Mouse (Mus musculus) megakaryocyte, adult 5-6 weeks (primary cell): ENCODE measurements at regions not wholly inside any gene's neighbourhood (a gene's known extent, or its start where the extent isn't known, plus 50 kb on each side); places are given as distances from the start of the nearest gene placed in this dataset.

ENCODE experiments used
- ATAC-seq: 2 replicates; pipeline ENCODE4 v1.8.0; 2016; ENCODE audit warnings: mild to moderate bottlenecking, inconsistent platforms; ENCODE audit not compliant: poor library complexity, severe bottlenecking

DNA sequence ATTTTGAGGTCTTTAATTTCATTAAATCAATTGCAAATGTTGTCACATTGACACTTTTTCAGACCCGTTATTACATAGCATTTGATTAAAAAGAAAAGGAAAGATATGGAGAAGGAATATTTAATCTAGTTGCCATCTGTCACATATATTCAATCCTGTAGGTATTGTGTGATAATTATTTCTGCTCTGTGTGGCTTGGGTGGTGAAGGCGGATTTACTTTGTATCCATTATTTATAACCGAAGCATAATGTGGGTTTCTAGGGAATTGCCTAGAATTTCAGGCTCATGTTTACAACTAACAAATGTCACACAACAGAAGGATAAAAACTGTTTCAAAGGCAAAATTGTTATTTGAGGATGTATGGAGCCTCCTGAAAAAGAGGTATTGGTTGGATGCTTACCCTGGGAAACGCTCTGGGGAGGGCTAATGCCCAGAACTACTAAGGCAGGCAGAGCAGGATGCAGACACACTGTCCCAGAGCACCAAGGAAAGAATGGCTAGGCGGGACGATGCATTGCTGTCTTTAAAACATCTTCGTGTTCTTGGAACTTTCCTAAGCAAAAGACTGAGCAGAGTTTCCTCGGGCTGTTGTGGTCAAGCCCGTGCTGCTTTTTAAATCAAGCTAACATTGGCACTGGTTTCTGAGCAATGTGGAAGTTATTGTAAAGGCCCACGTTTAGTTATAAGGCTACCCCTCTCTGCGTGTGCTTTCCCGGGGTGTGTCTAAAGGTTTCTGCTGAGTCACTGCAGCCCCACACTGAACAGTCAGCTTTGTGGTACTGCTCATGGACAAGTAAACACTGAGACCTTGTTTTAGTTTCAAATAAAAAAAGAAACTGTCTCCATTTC is 105.8 kb upstream of the Sgk1 start:
- peak; percentile 43; the same call in 1 of the 2 replicates for ATAC-seq

DNA sequence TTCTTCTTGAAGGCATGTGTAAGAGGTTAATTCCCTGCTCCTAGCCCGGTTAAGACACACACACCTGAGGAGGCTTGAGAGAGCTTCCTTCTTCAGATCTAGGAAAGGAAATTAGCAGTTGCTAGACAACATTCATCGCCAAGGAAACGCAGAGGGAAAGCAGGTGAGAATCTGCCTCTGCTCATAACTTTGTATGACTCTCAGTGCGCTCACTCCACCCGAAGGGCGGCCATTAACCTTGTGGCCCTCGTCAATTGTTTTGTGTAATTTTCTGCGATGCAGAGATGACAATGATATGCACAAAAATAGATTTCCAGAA is 105.3 kb upstream of the Sgk1 start:
- ATAC-seq = no peak

DNA sequence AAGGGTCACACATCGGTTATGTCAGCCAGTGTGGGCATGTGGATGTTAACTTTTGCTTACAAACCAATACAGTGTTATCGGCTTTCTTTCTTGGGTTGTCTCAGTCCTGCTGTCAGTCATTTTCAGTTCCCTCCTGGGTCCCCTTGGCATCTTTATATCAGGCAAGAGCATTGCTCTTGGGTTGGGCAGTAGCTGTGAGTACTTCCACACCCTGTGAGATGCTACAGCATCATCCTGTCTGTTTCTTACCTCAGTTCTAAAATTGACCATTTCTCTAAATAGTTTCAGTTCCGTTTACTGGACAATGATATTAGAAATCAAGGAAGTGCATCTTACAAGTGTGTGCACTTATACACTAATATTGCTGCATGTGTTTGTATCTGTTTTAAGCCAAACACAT is 104.9 kb upstream of the Sgk1 start:
- peak; percentile 93 for ATAC-seq

DNA sequence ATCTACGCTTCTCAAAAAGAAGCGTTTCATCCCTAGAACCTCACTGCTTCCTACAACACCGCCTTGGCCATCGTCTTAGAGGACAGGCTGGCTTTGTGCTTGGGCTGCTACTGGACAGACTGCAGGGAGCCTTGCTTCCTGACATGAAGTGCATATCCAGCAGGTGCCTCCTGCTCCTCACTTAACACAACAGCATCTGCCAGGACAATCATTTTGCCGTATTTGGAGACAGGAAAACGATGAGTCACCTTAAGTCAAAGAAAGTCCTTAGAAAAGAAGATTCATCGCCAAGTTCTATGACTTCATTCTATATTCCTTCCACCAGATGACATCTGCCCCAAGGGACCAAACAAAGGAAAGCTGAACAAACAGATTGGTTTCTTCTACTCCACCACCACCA is 98.5 kb upstream of the Sgk1 start:
- ATAC-seq = no peak

DNA sequence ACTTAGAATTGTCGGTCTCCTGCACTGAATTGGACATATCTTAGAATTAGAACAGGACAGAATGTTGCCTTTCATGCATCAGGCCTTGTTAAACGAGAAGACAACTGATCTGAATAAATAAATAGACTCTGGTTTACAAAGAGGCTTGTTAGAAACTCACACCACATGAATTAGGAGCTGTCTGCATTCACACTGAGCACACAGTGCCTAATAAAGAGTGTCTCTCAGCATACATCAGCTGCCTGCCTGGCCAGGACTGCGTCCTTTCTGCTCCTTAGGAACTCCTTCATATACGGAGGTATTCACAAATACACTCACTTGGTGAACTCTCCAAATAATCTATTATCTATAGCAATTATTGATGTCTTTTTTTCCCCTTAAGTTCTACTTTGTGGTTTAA is 96.9 kb upstream of the Sgk1 start:
- no peak for ATAC-seq

DNA sequence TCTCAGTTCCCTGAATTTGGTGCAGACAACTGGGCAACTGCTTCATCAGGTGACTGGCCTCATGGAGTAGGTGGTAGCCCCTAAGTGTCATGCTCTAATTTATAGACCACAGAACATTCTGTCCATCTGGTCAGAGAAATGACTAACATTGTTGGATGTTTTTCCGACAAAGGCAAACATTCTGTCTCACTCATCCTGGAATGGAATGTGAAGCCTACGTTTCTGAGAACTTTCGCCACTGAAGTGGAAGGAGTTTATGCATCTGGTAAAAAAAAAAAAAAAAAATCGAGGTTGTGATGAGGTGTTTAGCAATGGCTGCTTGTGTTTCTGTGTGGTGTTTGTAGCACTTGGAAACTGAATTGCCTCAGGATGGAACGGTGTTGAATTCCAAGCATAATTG is 96.2 kb upstream of the Sgk1 start:
- ATAC-seq = no peak

DNA sequence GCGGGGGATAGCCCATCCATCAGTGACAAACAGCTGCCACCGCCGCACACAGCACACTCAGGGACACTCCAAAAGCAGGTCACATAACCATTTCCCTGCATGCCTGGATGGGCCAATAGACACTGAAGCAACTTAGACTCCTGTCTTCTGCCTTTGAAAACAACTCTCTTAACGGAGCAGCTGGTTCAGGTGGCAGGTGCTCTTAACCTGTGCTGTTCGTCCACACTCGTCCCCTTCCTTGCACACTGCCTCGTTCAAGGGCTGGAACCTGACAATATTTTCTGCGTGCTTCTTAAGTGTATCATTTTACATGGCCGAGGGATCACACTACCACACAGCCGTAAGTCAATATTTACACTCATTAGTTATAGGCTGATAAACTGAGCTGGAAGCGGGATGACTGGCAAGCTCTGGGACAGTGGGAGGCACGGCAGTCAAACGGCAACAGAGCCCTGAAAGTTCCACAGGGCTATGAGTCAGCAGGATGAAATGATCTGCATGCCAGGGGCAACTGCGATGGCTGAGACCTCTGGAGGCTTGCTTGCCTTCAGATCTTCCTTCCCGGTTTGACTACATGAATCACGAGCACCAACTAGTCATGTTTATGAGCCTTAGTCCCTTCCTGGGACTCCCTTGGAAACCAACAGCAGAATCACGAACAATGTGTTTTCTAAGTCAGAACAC is 92.0 kb upstream of the Sgk1 start:
- ATAC-seq = no peak

DNA sequence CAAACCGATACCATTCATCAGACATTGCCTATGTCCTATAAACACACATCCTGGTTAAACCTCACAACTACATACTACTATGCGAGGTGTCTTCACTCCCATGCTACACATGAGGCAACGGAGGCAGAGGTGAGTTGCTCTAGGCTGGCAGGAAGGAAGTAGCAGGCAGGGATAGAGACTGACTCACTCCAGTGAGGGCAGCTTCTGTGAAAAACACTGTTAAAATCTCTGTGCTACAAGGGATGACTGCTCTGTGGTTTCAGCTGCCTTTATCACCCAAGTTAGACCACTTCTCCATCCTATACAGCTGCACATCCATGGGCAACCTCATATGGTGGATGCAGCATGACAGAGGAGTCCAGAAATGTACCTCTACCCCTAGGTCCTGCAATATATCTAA is 91.0 kb upstream of the Sgk1 start:
- ATAC-seq = peak; percentile 38; the same call in 1 of the 2 replicates

DNA sequence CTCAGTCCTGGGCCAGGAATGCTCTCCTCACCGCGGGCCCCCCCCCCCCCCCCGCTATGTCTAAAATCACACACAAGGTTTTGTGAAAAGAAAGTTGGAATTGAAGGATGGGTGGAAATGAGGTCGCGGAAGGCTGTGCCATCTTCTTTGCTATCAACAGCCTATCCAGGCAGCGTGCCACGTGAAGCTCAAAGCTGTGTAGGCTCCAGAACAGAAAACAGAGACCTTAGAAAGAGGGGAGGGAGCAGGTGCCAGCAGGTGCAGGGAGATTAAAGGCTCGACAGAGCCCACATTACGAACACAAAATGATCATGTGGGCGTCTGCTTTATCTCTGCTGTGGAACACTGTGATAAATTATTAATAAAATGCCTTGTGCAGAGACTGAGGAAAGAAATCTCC is 89.6 kb upstream of the Sgk1 start:
- ATAC-seq = no peak

DNA sequence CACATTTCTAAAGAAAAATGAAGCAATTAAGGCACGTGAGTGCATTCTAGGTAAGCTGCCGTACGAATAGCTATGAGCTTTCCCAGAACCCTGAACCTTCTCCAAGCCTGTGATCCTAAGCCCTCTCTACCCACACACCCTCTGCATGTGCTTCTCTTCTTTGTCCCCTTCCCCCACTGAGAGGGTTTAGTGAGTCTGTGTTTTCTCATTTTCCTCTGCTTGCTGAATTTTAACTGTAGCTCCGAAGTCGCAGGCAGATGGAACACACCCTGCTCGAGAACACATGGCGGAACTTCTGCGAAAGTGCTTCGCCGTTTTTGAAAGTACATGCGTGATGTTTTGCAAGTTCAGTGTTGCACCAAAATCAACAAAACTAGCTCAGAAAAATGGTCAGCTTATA is 88.3 kb upstream of the Sgk1 start:
- ATAC-seq = no peak

DNA sequence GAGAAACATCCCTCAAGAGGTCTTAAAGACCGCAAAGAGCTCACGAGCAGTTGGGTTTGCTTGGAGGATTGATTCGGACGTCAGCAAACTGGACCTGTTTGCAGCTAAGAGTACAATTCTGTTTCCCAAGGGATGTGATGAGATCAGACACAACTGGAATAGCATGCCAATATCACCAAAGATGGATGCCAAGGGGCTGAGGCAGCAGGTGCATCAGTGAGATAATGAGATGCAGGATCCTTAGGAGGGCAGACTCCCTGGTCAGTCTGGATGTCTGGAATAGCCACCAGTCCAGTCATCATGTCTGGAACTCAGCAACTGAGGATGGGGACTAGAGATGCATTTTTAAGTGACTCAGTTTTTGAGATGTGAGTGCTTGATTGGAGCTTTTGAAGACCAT is 85.6 kb upstream of the Sgk1 start:
- ATAC-seq = no peak

DNA sequence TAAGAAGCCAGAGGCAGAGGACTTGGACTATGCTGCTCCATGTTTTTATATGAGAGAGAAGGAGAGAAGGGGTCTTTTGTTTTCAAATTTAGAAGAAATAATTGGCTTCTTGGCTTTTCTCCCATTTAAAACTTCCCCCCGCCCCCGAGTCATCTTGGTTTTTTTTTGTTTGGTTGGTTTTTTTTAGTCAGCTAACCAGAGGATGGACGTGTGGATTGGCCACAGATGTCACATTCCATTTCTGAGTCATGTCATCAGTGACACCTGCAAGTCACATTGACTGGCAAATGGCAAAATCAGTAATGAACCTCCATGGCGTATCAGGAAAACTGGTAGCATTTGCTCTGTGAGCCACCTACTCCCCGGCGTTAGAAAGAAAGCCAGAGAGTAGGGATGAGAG is 83.9 kb upstream of the Sgk1 start:
- ATAC-seq = no peak

DNA sequence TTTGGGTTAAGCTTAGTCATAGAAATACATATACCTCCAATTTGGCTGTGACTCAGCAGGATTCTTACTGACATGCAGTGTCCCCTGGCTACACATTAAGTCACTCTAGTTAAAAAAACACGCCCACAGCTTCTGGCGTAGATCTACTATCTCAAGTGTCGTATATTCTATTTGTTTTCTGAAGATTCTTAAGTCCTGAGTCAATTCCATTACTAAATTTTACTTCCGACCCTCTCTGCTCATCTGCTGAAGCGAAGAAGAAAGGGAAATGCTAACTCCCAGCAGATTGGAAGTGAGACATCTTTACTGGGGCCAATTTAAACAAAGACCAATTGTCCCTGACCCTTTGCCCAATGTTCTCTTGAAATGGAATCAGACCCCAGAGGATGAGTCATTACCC is 80.4 kb upstream of the Sgk1 start:
- ATAC-seq = no peak

DNA sequence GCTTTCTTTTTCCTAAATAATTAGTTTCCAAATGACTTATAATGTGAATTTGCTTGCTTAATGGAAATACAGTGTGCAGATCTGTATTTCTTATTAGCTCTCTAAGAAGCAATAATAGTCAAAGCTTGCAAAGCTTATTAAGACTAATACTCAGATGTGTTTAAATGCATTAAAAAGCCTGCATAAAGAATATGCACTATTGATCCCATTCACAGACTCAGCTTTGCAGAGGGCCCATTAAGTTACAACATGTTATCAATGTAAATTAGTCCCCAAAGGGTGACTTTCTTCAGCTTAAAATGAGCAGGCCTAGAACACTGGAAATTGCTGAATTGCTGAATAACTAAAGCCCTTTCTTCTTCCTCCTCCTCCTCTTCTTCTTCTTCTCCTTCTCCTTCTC is 78.8 kb upstream of the Sgk1 start:
- ATAC-seq = no peak

DNA sequence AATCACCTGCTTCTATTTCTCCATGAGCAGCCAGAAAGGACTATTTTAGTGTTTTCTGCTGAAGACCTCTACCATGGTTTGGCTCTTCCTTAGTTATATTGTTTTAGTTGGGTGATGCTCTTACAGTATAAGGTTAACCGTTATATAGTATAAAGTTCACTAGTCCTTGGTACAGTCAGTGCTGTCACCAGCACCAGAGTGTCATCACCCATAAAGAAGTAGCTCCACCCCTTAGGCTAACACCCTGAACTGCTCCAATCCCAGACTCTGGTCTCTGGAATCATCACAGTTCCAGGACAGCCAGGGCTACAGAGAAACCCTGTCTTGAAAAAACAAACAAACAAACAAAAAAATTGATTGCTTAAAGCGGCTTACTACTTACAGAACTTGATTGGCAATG is 77.2 kb upstream of the Sgk1 start:
- ATAC-seq = no peak

DNA sequence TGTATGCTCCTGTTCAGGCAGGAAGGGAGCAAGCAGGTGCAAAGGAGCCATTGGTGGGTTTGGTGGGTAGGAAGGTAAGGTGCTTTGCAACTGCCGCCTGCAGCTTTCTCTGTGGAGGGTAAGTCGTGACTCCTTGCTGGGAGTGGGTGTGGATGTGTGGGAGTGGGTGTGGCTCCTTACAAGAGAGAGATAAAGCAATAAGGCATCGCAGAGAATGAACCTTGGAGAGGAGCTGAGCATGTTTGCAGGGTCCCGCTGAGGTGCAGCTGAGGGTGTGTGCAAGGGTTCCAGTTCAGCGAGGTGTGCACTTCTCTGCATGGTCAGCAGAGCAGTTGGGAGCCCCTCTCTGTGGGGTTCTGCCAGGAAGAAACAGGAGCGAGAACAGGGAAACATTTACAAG is 76.4 kb upstream of the Sgk1 start:
- no peak for ATAC-seq

DNA sequence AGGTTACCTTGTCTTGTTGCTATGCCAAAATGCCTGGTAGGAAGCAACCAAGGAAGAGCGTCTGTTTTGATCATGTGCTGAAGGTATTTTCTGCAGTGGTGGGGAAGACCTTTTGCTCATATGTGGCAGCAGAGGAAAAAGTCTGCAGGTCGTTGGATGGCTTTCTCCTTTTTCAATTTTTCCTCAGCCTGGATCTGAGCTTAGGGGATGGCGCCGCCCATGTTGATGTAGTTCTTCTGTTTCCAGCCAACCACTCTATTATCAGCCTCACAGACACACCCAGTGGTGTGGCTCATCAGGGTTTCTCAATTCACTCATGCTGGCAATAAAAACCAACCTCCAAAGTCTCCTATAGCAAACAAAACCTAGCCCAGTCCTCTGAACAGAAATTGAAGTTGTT is 75.3 kb upstream of the Sgk1 start:
- ATAC-seq = no peak

DNA sequence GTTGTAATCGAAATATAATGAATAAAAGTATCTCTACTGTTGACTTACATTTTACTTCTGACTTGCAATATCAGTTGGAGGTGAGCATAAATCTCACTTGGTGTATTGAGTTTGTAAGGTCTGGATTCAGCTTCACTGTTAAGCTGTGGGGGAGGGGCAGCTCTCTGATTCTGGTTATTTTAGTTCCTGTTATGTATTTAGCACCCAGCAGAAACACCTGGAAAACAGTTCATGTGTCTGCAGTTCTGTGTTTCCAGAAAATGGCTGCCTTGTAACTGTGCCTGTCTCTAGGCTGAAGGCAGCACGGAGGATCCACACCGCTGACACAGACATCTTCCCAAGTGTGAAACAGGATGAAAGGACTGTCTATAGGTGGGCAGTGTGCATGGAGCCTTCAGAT is 62.3 kb upstream of the Sgk1 start:
- no peak for ATAC-seq

DNA sequence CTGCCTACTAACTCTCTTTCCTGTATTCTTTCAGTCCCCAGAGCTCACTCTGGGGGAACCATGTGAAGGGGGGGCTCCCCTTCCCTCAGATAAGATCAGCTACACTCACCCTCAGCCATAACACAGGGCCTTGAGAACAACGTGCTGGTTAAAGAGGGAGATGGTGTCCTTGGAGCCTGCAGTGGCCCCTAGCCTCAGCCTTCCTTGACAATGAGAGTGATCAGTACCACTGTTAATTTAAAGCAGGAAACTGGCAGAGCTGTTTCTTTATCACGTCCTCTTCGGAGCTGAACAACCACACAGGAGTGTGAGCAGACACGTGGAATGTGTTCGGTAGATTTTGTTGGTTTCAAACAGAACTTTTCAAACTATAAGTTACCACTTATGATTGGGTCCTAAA is 60.6 kb upstream of the Sgk1 start:
- no peak for ATAC-seq

DNA sequence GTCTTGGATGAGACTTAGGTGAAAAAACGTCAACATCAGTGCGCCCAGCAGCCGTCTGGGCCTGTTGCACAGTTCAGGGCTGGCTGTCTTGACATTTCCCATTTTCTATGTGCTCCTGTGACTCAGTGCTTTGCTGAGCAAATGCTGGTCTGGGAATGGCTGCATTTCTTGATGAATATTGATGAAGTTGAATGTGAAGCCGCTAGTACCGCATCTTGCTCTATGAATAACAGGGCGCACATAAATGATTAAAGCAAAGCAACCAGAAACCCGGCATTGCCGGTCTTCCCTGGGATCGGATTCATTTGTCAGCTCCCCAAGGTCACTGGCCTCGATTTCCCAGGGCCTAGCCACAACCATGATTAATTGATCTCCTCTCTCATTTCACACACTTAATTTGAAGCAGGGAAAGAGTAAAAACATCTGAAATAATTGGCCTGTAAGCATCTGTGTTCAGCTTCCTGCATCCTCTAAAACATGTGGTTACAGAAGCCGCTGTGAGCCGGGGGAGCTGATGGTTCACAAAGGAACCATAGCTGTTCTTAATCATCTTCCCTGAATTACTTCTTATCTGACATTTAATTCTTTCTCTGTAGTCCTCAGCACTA is 57.5 kb upstream of the Sgk1 start:
- ATAC-seq = no peak

DNA sequence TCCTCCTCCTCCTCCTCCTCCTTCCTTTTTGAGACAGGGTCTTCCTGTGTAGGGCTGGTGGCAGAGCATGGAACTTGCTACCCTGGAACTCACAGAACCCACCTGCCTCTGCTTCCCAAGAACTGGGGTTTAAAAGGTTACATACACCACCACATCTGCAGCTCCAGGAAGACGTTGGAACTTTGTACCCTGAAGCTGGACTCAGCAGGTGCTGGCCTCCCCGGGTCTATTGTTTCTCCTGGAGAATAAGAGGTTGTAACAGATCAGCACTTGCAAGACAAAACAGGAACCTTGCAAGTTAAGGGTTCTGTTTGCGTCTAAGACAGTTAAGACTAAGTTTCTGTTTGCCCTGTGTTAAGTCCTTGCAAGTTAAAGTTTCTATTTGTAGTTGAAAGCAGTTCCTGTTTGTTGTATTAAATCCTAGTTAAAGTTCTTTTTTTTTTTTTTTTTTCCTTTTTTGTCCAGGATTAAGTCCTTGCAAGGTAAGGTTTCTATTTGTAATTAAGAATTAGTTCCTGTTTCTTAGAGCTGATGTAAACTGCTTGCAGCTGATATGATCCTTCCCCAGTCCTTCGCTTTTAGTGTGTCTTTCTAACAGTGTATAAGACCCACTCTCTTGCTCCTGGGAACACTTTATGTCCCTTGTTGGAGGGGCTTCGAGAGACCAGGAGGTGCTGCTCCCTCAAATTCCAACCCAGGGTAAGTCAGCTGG is 55.0 kb upstream of the Sgk1 start:
- peak; percentile 69 for ATAC-seq

DNA sequence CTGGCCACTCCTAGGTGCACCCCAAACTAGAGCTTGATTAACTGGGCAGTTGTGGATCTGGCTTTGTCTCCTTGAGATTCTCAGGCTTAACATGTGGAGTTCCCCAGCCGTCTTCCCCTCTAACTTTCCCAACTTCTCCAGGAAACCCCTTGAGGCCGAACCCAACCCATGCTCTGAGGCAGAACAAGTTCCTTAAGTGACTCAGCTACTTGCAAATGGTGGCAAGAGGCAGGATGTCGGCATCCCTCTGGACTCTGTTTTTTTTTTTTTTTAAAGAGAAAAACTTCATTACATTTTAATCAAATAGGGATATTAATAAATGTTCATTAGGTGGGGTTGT is 54.5 kb upstream of the Sgk1 start:
- ATAC-seq = peak; percentile 82
